Mouse (Mus musculus): ENCODE results near the gene Sbk2. TPM values are rescaled to one million over a fixed set of nuclear protein-coding genes. Genes with fewer than 3 reads are reported as not detected.

Sbk2 gene
- total and polyA plus RNA-seq, 2 experiments from 2014 or later: 0.31 TPM; not detected in 1

DNA sequence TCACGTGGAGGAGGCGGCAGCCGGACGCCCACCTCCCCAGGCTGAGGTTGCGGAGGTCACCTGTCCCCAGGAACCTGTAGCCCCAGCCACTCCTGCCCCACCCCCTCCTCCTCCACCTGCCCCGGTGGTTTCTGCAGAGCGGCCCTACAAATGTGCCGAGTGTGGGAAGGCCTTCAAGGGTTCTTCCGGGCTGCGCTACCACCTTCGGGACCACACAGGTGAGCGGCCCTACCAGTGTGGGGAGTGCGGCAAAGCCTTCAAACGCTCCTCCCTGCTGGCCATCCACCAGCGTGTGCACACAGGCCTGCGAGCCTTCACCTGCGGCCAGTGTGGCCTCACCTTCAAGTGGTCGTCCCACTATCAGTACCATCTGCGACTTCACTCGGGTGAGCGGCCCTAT is 44.2 kb downstream of the Sbk2 start:
- TF ChIP-seq CTCF (IDR thresholded peaks at IDR 0.05; ENCODE audit: low read depth): no peak
- Histone ChIP-seq H3K4me3 (ENCODE audit: low read length) (no peak overlapping the region), H3K27me3 (ENCODE audit: insufficient read depth, low read length) (no peaks in the 10 kb centered on the region), H3K9me3 (ENCODE audit: low read length) (no peaks in the 10 kb centered on the region), H3K36me3 (ENCODE audit: insufficient read depth, low read length) (peaks cover 28% of the 10 kb centered on the region; the same call in 1 of the 2 replicates), H3K9ac (replicated peaks; ENCODE audit: low read length) (no peak overlapping the region), H3K27ac (no peak overlapping the region), H3K4me1 (ENCODE audit: insufficient read depth, low read length) (peaks cover 35% of the 10 kb centered on the region), H3K4me2 (ENCODE audit: low read depth, low read length) (no peak overlapping the region)
- DNase-seq (ENCODE audit: low spot score) (no peak), ATAC-seq (no peak)
- WGBS: 91% methylated on average over 21 of the region's 21 CpGs

DNA sequence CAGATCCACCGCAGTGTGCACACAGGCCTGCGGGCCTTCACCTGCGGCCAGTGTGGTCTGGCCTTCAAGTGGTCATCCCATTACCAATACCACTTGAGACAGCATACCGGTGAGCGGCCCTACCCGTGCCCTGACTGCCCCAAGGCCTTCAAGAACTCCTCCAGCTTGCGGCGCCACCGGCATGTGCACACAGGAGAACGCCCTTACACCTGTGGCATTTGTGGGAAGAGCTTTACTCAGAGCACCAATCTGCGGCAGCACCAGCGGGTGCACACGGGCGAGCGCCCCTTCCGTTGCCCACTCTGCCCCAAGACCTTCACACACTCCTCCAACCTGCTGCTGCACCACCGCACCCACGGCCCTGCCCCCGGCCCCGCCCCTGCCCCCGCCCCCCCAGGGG is 45.1 kb downstream of the Sbk2 start:
- WGBS: 92% methylated on average over 20 of the region's 21 CpGs

DNA sequence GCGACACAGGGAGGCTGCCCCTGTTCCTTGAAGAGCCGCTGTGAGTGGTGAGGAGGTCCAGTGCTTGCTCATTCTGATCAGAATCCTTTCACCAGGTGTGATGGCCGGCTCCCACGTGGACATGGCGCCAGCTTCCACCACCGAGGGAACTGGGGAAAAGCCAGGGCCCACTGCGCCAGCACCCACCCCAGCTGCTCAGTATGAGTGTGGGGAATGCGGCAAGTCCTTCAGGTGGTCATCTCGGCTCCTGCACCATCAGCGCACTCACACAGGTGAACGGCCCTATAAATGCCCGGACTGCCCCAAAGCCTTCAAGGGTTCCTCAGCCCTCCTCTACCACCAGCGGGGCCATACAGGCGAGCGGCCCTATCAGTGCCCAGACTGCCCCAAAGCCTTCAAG is 45.5 kb downstream of the Sbk2 start:
- no peak overlapping the region for H3K27ac ChIP-seq
- no peak overlapping the region for H3K9ac ChIP-seq (replicated peaks; ENCODE audit: low read length)
- no peak for DNase-seq (ENCODE audit: low spot score)
- WGBS: 93% methylated on average over 15 of the region's 15 CpGs
- H3K36me3 ChIP-seq (ENCODE audit: insufficient read depth, low read length): peaks cover 28% of the 10 kb centered on the region; the same call in 1 of the 2 replicates
- H3K27me3 ChIP-seq (ENCODE audit: insufficient read depth, low read length): no peaks in the 10 kb centered on the region
- ATAC-seq: no peak
- no peak overlapping the region for H3K4me2 ChIP-seq (ENCODE audit: low read depth, low read length)
- H3K4me1 ChIP-seq (ENCODE audit: insufficient read depth, low read length): peaks cover 27% of the 10 kb centered on the region
- no peaks in the 10 kb centered on the region for H3K9me3 ChIP-seq (ENCODE audit: low read length)
- no peak overlapping the region for H3K4me3 ChIP-seq (ENCODE audit: low read length)
- TF ChIP-seq CTCF (IDR thresholded peaks at IDR 0.05; ENCODE audit: low read depth): no peak

More for the DNA sequence above, 45.1 kb downstream of the Sbk2 start:
- Histone ChIP-seq H3K4me3 (ENCODE audit: low read length) (no peak overlapping the region), H3K27ac (no peak overlapping the region), H3K36me3 (ENCODE audit: insufficient read depth, low read length) (peaks cover 28% of the 10 kb centered on the region; the same call in 1 of the 2 replicates), H3K4me1 (ENCODE audit: insufficient read depth, low read length) (peaks cover 32% of the 10 kb centered on the region), H3K9ac (replicated peaks; ENCODE audit: low read length) (no peak overlapping the region), H3K4me2 (ENCODE audit: low read depth, low read length) (no peak overlapping the region), H3K9me3 (ENCODE audit: low read length) (no peaks in the 10 kb centered on the region), H3K27me3 (ENCODE audit: insufficient read depth, low read length) (no peaks in the 10 kb centered on the region)
- ATAC-seq (no peak), DNase-seq (ENCODE audit: low spot score) (no peak)
- no peak for TF ChIP-seq CTCF (IDR thresholded peaks at IDR 0.05; ENCODE audit: low read depth)

DNA sequence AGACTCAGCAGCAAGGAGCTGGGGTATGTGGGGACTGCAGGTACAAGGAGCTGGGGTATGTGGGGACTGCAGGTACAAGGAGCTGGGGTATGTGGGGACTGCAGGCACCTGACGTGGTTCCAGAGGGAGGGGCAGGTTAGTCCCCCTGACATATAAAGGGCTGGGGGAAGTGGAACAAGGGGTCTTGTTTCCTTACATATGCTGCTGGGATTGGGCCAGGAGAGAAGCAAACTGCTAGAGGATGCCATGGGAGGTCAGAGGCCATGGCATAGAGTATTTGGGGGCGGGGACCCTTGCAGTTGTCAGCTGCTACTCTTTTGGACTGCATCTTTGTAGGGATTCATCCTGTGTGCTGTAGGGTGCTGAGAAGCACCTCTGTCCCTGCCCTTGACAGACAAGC is 46.7 kb downstream of the Sbk2 start:
- H3K4me1 ChIP-seq (ENCODE audit: insufficient read depth, low read length): peaks cover 19% of the 10 kb centered on the region
- H3K4me3 ChIP-seq (ENCODE audit: low read length): no peak overlapping the region
- WGBS: 93% methylated on average over 2 of the region's 2 CpGs
- no peak overlapping the region for H3K4me2 ChIP-seq (ENCODE audit: low read depth, low read length)
- H3K27ac ChIP-seq: no peak overlapping the region
- ATAC-seq: no peak
- no peak for DNase-seq (ENCODE audit: low spot score)
- H3K27me3 ChIP-seq (ENCODE audit: insufficient read depth, low read length): no peaks in the 10 kb centered on the region
- no peaks in the 10 kb centered on the region for H3K9me3 ChIP-seq (ENCODE audit: low read length)
- no peak for TF ChIP-seq CTCF (IDR thresholded peaks at IDR 0.05; ENCODE audit: low read depth)
- peaks cover 28% of the 10 kb centered on the region; the same call in 1 of the 2 replicates for H3K36me3 ChIP-seq (ENCODE audit: insufficient read depth, low read length)
- H3K9ac ChIP-seq (replicated peaks; ENCODE audit: low read length): no peak overlapping the region

DNA sequence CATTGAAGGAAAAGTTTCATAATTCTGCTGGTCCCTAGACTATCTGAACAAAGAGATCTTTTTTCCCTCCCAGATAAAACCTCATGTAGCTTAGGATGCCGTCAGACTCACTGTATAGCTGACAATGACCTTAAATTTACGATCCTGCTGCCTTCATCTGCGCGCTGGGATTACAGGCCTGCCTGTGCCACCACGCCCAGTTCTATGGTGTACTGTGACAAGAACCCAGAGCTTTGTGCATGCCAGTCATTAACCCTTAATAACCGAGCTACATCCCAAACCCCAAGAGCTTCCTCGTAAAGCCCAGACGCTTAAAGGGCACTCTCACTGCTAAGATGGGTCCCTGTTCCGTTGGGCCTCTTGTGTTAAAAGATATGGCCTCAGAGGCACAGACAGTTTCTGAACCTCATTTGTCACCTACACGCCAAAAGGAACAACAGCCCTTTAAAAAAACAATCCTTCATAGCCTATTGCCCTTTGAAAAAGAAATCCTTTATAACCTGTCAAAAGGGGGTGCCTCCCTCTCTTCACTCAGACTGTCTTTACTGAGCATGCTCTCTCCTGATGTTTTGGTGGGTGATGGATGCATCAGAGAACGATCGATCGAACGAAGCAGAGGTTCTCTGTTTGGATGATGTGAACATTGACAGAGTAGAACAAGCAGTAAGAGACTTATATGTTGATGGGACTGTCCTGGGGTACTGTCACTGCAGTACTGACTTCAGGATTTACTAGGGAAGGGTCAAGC is 48.4 kb downstream of the Sbk2 start:
- peak overlapping the region; percentile 78 for H3K4me2 ChIP-seq (ENCODE audit: low read depth, low read length)
- peak; percentile 62 for DNase-seq (ENCODE audit: low spot score)

DNA sequence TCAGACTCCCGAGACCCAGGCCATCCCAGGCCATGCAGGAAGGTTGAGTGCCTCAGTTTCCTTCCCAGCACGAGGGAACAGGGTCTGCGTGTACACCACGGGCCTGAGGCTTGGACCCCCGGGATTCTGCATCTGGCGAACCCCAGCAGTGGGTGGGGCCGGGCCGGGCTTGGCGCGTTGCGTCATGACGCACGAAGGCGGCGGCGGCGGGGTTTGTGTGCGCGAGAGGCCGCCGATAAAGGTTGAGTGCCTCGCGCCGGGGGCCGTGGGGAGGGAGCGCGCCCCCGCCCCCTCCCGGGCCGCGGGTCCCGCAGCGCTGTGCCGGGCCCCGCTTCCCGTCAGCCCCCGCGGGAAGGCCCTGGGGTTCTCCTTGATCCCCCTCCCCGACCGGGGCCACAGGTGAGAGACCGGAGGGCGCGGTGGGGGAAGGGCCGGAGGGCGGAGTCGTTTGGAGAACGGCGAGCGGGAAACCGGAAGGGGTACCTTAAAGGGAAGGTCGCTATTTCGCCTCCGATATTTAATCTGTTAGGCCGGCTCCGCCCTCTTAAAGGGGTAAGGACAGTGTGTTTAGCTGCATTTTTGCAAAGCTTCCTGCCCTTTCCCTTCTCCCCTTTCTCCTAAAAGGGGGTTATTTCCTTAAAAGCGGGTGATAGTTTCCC is 49.1 kb downstream of the Sbk2 start, which contains the start of gene Zfp628:
Zfp628 (plus strand) TSS at position 211 of the 659 bp plus-strand sequence.
- H3K9me3 ChIP-seq (ENCODE audit: low read length): no peaks in the 10 kb centered on the region
- ATAC-seq (peak; percentile 92), DNase-seq (ENCODE audit: low spot score) (peak; percentile 97)
- peak within 1 kb of the TSS; percentile 80 for H3K4me3 ChIP-seq (ENCODE audit: low read length)
- peak within 1 kb of the TSS; percentile 82 for H3K9ac ChIP-seq (replicated peaks; ENCODE audit: low read length)
- TF ChIP-seq CTCF (IDR thresholded peaks at IDR 0.05; ENCODE audit: low read depth): no peak
- H3K27ac ChIP-seq: peak within 1 kb of the TSS; percentile 98
- no peaks in the 10 kb centered on the region for H3K27me3 ChIP-seq (ENCODE audit: insufficient read depth, low read length)
- peak within 1 kb of the TSS; percentile 78 for H3K4me2 ChIP-seq (ENCODE audit: low read depth, low read length)
- peaks cover 20% of the 10 kb centered on the region; the same call in 1 of the 2 replicates for H3K36me3 ChIP-seq (ENCODE audit: insufficient read depth, low read length)
- WGBS: under 1% methylated on average over 43 of the region's 56 CpGs
- peaks cover 10% of the 10 kb centered on the region for H3K4me1 ChIP-seq (ENCODE audit: insufficient read depth, low read length)

More for the DNA sequence above, 48.4 kb downstream of the Sbk2 start:
- Histone ChIP-seq H3K4me3 (ENCODE audit: low read length) (peak overlapping the region; percentile 80), H3K9me3 (ENCODE audit: low read length) (no peaks in the 10 kb centered on the region), H3K27me3 (ENCODE audit: insufficient read depth, low read length) (no peaks in the 10 kb centered on the region), H3K36me3 (ENCODE audit: insufficient read depth, low read length) (peaks cover 27% of the 10 kb centered on the region; the same call in 1 of the 2 replicates), H3K27ac (peak overlapping the region; percentile 98), H3K9ac (replicated peaks; ENCODE audit: low read length) (peak overlapping the region; percentile 82), H3K4me1 (ENCODE audit: insufficient read depth, low read length) (peaks cover 10% of the 10 kb centered on the region)
- WGBS: 12% methylated on average over 14 of the region's 14 CpGs
- no peak for TF ChIP-seq CTCF (IDR thresholded peaks at IDR 0.05; ENCODE audit: low read depth)
- peak; percentile 48 for ATAC-seq
